Mouse (Mus musculus) limb, embryonic 14.5 days (tissue): Measurements from ENCODE around the gene C1ra. TPM values are rescaled to one million over a fixed set of nuclear protein-coding genes. Genes with fewer than 3 reads are reported as not detected.
"Not testable (repeated sequence)": the region's sequence is repeated elsewhere in the genome, so short reads cannot be mapped to it uniquely, and the experiment has no call there.

Source experiments
- ATAC-seq: fragments of 200-750 bp; cut with Nextera tagmentation; 2 replicates; pipeline ENCODE4 v1.8.0; 2017; ENCODE audit warnings: low read depth, moderate number of reproducible peaks, moderate TSS enrichment; ENCODE audit not compliant: low FRiP score
- DNase-seq: peaks from one replicate; pipeline ENCODE4 v3.0.0-alpha.2; 2015; ENCODE audit warnings: low spot score
- H3K27ac ChIP-seq: fragments of 300-500 bp; sonication (generic); replicated peaks from 2 replicates; pipeline ENCODE4 v1.5.1; 2014; ENCODE audit warnings: low read depth, mild to moderate bottlenecking, low read length, moderate library complexity, mixed read lengths
- H3K27me3 ChIP-seq: fragments of 300-500 bp; sonication (generic); 2 replicates; pipeline ENCODE4 v1.6.1; 2014; ENCODE audit warnings: low read length, mixed read lengths; ENCODE audit not compliant: control insufficient read depth, insufficient read depth
- H3K36me3 ChIP-seq: fragments of 300-500 bp; sonication (generic); 2 replicates; pipeline ENCODE4 v1.6.1; 2014; ENCODE audit warnings: mild to moderate bottlenecking, low read length, moderate library complexity, mixed read lengths; ENCODE audit not compliant: control insufficient read depth, insufficient read depth
- H3K4me1 ChIP-seq: fragments of 300-500 bp; sonication (generic); 2 replicates; pipeline ENCODE4 v1.6.1; 2014; ENCODE audit warnings: antibody characterized with exemption, low read length, mixed read lengths; ENCODE audit not compliant: control insufficient read depth, insufficient read depth
- H3K4me2 ChIP-seq: fragments of 300-500 bp; sonication (generic); replicated peaks from 2 replicates; pipeline ENCODE4 v1.6.1; 2014; ENCODE audit warnings: low read depth, mild to moderate bottlenecking, low read length, moderate library complexity; ENCODE audit not compliant: severe bottlenecking
- H3K4me3 ChIP-seq: fragments of 300-500 bp; sonication (generic); replicated peaks from 2 replicates; pipeline ENCODE4 v1.5.1; 2014; ENCODE audit warnings: low read length
- H3K9ac ChIP-seq: fragments of 300-500 bp; sonication (generic); 2 replicates; pipeline ENCODE4 v1.6.1; 2014; ENCODE audit warnings: mild to moderate bottlenecking, low read depth, low read length, moderate library complexity; ENCODE audit not compliant: severe bottlenecking
- H3K9me3 ChIP-seq: fragments of 300-500 bp; sonication (generic); 2 replicates; pipeline ENCODE4 v1.6.1; 2016; ENCODE audit warnings: low read length; ENCODE audit not compliant: control insufficient read depth
- POLR2A ChIP-seq: fragments of 200-500 bp; IDR thresholded peaks from 2 replicates; pipeline ENCODE4 v1.8.0; 2012; ENCODE audit warnings: inconsistent platforms, mild to moderate bottlenecking, moderate library complexity, borderline replicate concordance; ENCODE audit not compliant: insufficient read depth, insufficient read length; ENCODE audit errors: extremely low read depth
- WGBS: fragments of 180-500 bp; shearing (Covaris S2); extraction: QIAGEN DNeasy Blood & Tissue Kit; methylation state at CpG from one replicate; pipeline ENCODE4 v1.1.7; 2014; 5-methylcytosine and 5-hydroxymethylcytosine counted together
- polyA plus RNA-seq, 2 experiments: library from polyadenylated mRNA; depleted of rRNA in 1 of 2; stranded (reverse) in 1 of 2; unstranded in 1 of 2; fragments of >200 nt; fragmentation: Nextera tagmentation in 1 of 2; extraction: Ambion mirVana in 1 of 2; gene quantifications; 2 replicates each; pipeline versions ENCODE4 v1.2.1 to v1.2.3; 2012 to 2014

C1ra gene
- polyA plus RNA-seq, 2 experiments = 1.7 to 2.1 TPM

DNA sequence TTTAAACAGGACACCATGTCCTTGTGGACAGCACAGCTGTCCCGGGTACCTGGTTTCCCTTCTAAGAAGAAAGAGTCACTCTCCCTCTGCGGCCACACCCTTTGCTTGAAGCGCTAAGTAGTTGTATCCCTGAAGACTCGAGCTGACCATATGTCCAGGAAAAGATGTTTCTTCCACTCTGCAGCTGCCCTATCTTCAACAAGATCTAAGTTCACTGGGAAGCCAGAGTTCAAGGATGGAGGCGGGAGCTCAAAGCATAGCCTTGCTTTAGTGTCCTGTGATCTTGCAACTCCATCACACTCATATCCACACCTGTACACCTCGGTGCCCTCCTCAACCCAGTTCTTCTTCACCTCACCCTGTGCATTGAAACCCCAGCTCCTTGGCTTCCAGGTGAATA is 269 bp upstream of the C1ra start:
- Histone ChIP-seq H3K27me3 (no peaks in the 10 kb centered on the region), H3K9me3 (no peaks in the 10 kb centered on the region), H3K4me1 (no peaks in the 10 kb centered on the region), H3K4me3 (no peak overlapping the region), H3K4me2 (no peak overlapping the region), H3K9ac (no peak overlapping the region), H3K27ac (no peak overlapping the region), H3K36me3 (no peaks in the 10 kb centered on the region)
- no peak for TF ChIP-seq POLR2A
- no peak for DNase-seq
- no peak for ATAC-seq
- WGBS = 58% methylated on average over 6 of the region's 6 CpGs

DNA sequence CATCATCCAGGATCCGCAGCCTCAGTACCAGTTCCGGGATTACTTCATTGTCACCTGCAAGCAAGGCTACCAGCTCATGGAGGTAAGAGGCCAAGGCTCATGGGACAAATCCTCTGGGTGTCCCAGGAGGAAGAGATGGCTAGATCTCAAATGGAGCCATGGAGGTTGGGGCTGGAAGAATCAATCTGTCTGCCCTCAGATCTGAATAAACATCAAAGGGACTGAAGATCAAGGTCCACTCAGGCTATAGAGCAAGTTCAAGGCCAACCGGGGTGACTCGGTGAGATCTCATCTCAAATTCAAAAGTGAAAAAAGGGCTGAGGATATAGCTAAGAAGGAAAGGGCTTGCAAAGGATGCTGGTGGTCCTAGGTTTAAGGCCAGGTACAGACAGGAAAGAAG is 5.5 kb downstream of the C1ra start:
- not testable (repeated sequence) for H3K9me3 ChIP-seq, H3K27ac ChIP-seq, H3K4me1 ChIP-seq, H3K4me2 ChIP-seq, ATAC-seq, H3K36me3 ChIP-seq, H3K27me3 ChIP-seq, DNase-seq, H3K4me3 ChIP-seq, H3K9ac ChIP-seq
- 92% methylated on average over 2 of the region's 4 CpGs for WGBS

DNA sequence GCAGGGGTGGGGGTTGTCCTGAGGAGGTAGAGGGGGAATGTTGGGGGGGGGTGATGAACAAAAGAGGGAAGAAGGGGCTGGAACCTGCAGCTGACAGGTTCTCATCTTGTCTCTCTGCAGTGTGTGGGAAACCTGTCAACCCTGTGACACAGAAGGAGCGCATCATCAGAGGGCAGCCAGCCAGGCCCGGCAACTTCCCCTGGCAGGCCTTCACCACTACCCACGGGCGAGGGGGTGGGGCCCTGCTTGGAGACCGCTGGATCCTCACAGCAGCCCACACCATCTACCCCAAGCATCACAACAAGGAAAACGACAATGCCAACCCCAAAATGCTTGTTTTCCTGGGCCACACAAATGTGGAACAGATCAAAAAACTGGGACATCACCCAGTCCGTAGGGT is 9.9 kb downstream of the C1ra start:
- not testable (repeated sequence) for H3K4me1 ChIP-seq, DNase-seq, H3K9me3 ChIP-seq, H3K36me3 ChIP-seq, H3K9ac ChIP-seq, H3K27ac ChIP-seq, H3K27me3 ChIP-seq, H3K4me2 ChIP-seq, ATAC-seq, H3K4me3 ChIP-seq
- WGBS = 71% methylated on average over 7 of the region's 7 CpGs

- Histone ChIP-seq H3K27me3 (no peaks in the 10 kb centered on the region), H3K9me3 (no peaks in the 10 kb centered on the region), H3K27ac (no peak overlapping the region), H3K36me3 (no peaks in the 10 kb centered on the region), H3K4me1 (no peaks in the 10 kb centered on the region), H3K9ac (no peak overlapping the region), H3K4me3 (no peak overlapping the region), H3K4me2 (no peak overlapping the region)
- TF ChIP-seq POLR2A = no peak
- 64% methylated on average over 3 of the region's 3 CpGs for WGBS
- DNase-seq (no peak), ATAC-seq (no peak)
These were observed 15.7 kb downstream of the C1ra start for GRCm38 (mm10) chr6:124527881-124528280.

DNA sequence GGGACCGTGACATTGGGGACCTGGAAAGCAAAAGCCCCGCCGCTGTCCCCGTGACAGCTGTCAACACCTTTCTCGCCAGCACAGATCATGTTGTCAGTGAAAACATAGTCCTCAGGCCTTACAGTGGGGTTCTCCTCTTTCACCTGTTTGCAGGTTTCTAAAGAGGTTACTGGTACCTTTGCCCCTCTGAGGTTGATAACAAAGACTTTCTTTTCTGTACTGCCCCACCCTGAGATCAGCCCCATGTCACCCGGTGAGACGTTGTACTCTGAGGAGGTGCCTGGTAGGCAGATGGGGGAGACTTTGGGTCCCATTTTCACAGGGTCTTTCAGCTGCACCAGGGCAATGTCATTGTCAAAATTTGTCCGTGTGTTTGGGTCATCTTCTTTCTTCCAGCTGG is 18.9 kb downstream of the C1ra start:
- H3K4me2 ChIP-seq = no peak overlapping the region
- ATAC-seq (no peak), DNase-seq (no peak)
- H3K9ac ChIP-seq = no peak overlapping the region
- H3K4me3 ChIP-seq = no peak overlapping the region
- H3K36me3 ChIP-seq = no peaks in the 10 kb centered on the region
- no peaks in the 10 kb centered on the region for H3K9me3 ChIP-seq
- no peaks in the 10 kb centered on the region for H3K4me1 ChIP-seq
- TF ChIP-seq POLR2A = no peak
- H3K27me3 ChIP-seq = no peaks in the 10 kb centered on the region
- WGBS = 89% methylated on average over 8 of the region's 8 CpGs
- H3K27ac ChIP-seq = no peak overlapping the region

DNA sequence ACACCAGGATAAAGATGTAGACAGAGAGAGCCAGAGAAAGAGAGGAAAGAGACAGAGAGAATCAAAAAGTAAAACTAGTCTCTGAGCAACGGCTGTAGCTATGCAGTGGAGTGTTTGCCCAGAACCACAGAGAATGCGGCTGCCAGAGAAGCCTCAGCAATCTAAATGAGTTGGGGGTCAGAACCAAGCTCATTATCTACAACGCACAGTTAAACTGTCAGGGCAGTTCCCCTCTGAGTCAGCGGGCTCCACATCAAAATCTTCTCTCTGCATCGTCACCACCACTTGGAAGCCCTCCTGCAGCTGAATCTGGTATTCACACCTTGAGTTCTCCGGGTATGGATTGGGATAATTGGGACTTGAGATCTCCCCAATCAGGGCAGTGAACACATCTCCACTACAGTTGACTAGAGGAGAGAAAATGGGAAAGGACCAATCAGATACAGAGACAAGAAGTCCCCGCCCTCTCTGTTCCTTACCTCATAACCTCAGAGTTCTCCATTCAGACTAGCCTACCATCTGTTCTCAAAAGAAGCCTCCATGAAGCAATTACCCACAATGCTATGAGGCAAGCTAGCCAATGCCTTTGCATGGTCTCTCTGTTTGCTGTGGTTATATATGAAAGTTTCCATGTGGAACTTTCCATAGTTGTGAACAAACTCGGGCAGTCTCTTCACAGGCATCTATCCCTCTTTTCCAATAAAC is 24.1 kb downstream of the C1ra start:
- ATAC-seq, DNase-seq, H3K9me3 ChIP-seq, H3K27ac ChIP-seq, H3K27me3 ChIP-seq, H3K4me1 ChIP-seq, H3K4me3 ChIP-seq, H3K4me2 ChIP-seq, H3K9ac ChIP-seq, H3K36me3 ChIP-seq: not testable (repeated sequence)
- 73% methylated on average over 7 of the region's 8 CpGs for WGBS

GRCm38 (mm10) chr6:124541176-124541575 is 29.0 kb downstream of the C1ra start:
- H3K36me3 ChIP-seq, H3K4me3 ChIP-seq, H3K27ac ChIP-seq, DNase-seq, H3K9ac ChIP-seq, ATAC-seq, H3K9me3 ChIP-seq, H3K4me2 ChIP-seq, H3K27me3 ChIP-seq, H3K4me1 ChIP-seq: not testable (repeated sequence)
- WGBS = 80% methylated on average over 2 of the region's 2 CpGs

DNA sequence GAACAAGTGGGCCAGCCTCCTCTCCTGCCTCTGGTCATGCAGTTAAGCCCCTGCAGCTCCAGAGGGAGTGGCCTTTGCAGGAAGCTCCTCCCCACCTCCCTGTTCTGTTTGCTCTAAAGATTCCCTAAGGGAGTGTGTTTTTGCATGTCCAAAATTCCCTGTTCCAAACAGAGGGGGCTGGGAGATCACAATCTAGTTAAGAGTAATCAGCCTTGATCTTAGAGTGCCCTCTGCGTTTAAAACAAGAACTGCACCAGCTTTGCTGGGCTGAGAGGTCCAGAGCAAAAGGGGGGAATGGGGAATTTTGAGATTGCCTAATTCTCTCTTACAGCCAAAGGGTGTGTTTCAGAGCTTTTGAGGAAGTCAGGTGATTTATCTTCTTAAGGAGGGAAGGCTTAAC is 30.1 kb downstream of the C1ra start, which contains the start of gene C1s1:
Gene C1s1, minus strand, starts transcription at position 76 of the 400 bp plus-strand sequence.
- not testable (repeated sequence) for H3K27me3 ChIP-seq, ATAC-seq, H3K4me2 ChIP-seq, H3K4me1 ChIP-seq, H3K27ac ChIP-seq, H3K36me3 ChIP-seq, DNase-seq, H3K9ac ChIP-seq, H3K4me3 ChIP-seq, H3K9me3 ChIP-seq
- 11% methylated on average over 1 of the region's 1 CpGs for WGBS
